Mouse (Mus musculus): ENCODE results near the gene Cbwd1.

GRCm38 (mm10) chr19:24999201-24999886 lies 37.9 kb upstream of the Cbwd1 start, which contains the start of gene Dock8:
- TF ChIP-seq CTCF (IDR thresholded peaks at IDR 0.05; ENCODE audit: low read depth) (peak; percentile 35; the same call in 1 of the 2 replicates), EP300 (IDR thresholded peaks at IDR 0.05; ENCODE audit: low read depth) (no peak)
